Mouse (Mus musculus): ENCODE measurements around the gene Zfp526. TPM values are rescaled to one million over a fixed set of nuclear protein-coding genes. Genes with fewer than 3 reads are reported as not detected.

Zfp526 gene
- total RNA-seq, 2 experiments from 2014 or later = 8.0 to 9.1 TPM

- intact Hi-C loops (cut with DNase I) = loop anchor here (2.0 kb wide), 1 partner anchor 15 kb away; no protein-coding TSS in a partner anchor
- DNase-seq (ENCODE audit: low spot score) = peak; percentile 97
Measured at GRCm38 (mm10) chr7:25237249-25238014, 16.2 kb downstream of the Zfp526 start, which contains the start of gene Gsk3a. Gsk3a (minus strand) TSS chr7:25237851.

GRCm38 (mm10) chr7:25238015-25238706 is 16.9 kb downstream of the Zfp526 start:
- peak; percentile 89 for DNase-seq (ENCODE audit: low spot score)
- intact Hi-C loops (cut with DNase I) = no loop called here

- DNase-seq (ENCODE audit: low spot score) = peak; percentile 77
- intact Hi-C loops (cut with DNase I) = loop anchor here (1.0 kb wide), 1 partner anchor 10 kb away; no protein-coding TSS in a partner anchor
Measured at GRCm38 (mm10) chr7:25238829-25239623, 17.8 kb downstream of the Zfp526 start.

- intact Hi-C loops (cut with DNase I) = loop anchor here (1.0 to 5.0 kb wide), 4 partner anchors 38 to 142 kb away; partner anchors contain the start of gene Megf8
Measured at GRCm38 (mm10) chr7:25240631-25241030, 19.4 kb downstream of the Zfp526 start.

GRCm38 (mm10) chr7:25241062-25241461 is 19.8 kb downstream of the Zfp526 start:
- intact Hi-C loops (cut with DNase I) = loop anchor here (2.0 to 5.0 kb wide), 3 partner anchors 76 to 141 kb away; partner anchors contain the start of gene Megf8
- peak; percentile 44 for DNase-seq (ENCODE audit: low spot score)

More at GRCm38 (mm10) chr7:25240631-25241030, 19.4 kb downstream of the Zfp526 start:
- DNase-seq (ENCODE audit: low spot score) = no peak

- intact Hi-C loops (cut with DNase I) = loop anchor here (5.0 kb wide), 2 partner anchors 89 to 139 kb away; no protein-coding TSS in a partner anchor
- no peak for DNase-seq (ENCODE audit: low spot score)
Measured at GRCm38 (mm10) chr7:25243361-25243760, 22.1 kb downstream of the Zfp526 start.

- intact Hi-C loops (cut with DNase I) = loop anchor here (5.0 kb wide), 2 partner anchors 88 to 138 kb away; no protein-coding TSS in a partner anchor
- no peak for DNase-seq (ENCODE audit: low spot score)
Measured at GRCm38 (mm10) chr7:25244562-25245369, 23.5 kb downstream of the Zfp526 start.

- intact Hi-C loops (cut with DNase I) = no loop called here
- no peak for DNase-seq (ENCODE audit: low spot score)
Measured at GRCm38 (mm10) chr7:25246079-25246758, 25.0 kb downstream of the Zfp526 start.

GRCm38 (mm10) chr7:25246759-25247137 is 25.5 kb downstream of the Zfp526 start:
- intact Hi-C loops (cut with DNase I) = no loop called here
- DNase-seq (ENCODE audit: low spot score) = no peak

GRCm38 (mm10) chr7:25247498-25247897 is 26.3 kb downstream of the Zfp526 start:
- intact Hi-C loops (cut with DNase I) = no loop called here
- DNase-seq (ENCODE audit: low spot score) = no peak

- no peak for DNase-seq (ENCODE audit: low spot score)
Measured at GRCm38 (mm10) chr7:25248018-25248647, 26.9 kb downstream of the Zfp526 start.

GRCm38 (mm10) chr7:25248846-25249313 is 27.7 kb downstream of the Zfp526 start:
- intact Hi-C loops (cut with DNase I) = loop anchor here (1.0 to 2.0 kb wide), 2 partner anchors 10 to 30 kb away; no protein-coding TSS in a partner anchor
- no peak for DNase-seq (ENCODE audit: low spot score)

More at GRCm38 (mm10) chr7:25248018-25248647, 26.9 kb downstream of the Zfp526 start:
- intact Hi-C loops (cut with DNase I) = loop anchor here (2.0 kb wide), 1 partner anchor 31 kb away; no protein-coding TSS in a partner anchor

- DNase-seq (ENCODE audit: low spot score) = peak; percentile 75
- intact Hi-C loops (cut with DNase I) = loop anchor here (1.0 to 2.0 kb wide), 2 partner anchors 10 to 29 kb away; no protein-coding TSS in a partner anchor
Measured at GRCm38 (mm10) chr7:25249314-25250140, 28.3 kb downstream of the Zfp526 start.

- intact Hi-C loops (cut with DNase I) = no loop called here
- peak; percentile 93 for DNase-seq (ENCODE audit: low spot score)
Measured at GRCm38 (mm10) chr7:25250141-25250972, 29.1 kb downstream of the Zfp526 start, which contains the start of gene Erf. Erf (minus strand) TSS chr7:25250761.

GRCm38 (mm10) chr7:25251071-25251791 is 30.0 kb downstream of the Zfp526 start:
- DNase-seq (ENCODE audit: low spot score) = peak; percentile 72
- intact Hi-C loops (cut with DNase I) = no loop called here

Data from heart, postnatal 25 days (tissue).